Mouse (Mus musculus): ENCODE data around the gene Specc1l. TPM values are rescaled to one million over a fixed set of nuclear protein-coding genes. Genes with fewer than 3 reads are reported as not detected.

The Specc1l gene
- polyA plus RNA-seq, 1 experiment, result 15.6 TPM

- H3K36me3 ChIP-seq (ENCODE audit: control insufficient read depth, insufficient read depth, low read length), result no peaks in the 10 kb centered on the region
- TF ChIP-seq CTCF (conservative IDR thresholded peaks at IDR 0.05; ENCODE audit: insufficient read depth, insufficient read length, low read depth, low read length) (no peak), POLR2A (IDR thresholded peaks at IDR 0.05; ENCODE audit: low read depth, low read length) (no peak)
- no peaks in the 10 kb centered on the region for H3K4me1 ChIP-seq (ENCODE audit: control insufficient read depth, insufficient read depth, low read length)
- DNase-seq, result no peak
- WGBS, result 93% methylated on average over 1 of the region's 1 CpGs
- no peak overlapping the region for H3K27ac ChIP-seq (ENCODE audit: insufficient read depth, low read depth, low read length)
- H3K27me3 ChIP-seq (replicated peaks; ENCODE audit: control insufficient read depth, insufficient read depth, low read length), result no peaks in the 10 kb centered on the region
- H3K4me3 ChIP-seq (ENCODE audit: insufficient read depth, low read depth, low read length), result no peak overlapping the region
Measured at GRCm38 (mm10) chr10:75197817-75198216, 14.1 kb upstream of the Specc1l start.

- TF ChIP-seq CTCF (conservative IDR thresholded peaks at IDR 0.05; ENCODE audit: insufficient read depth, insufficient read length, low read depth, low read length) (no peak), POLR2A (IDR thresholded peaks at IDR 0.05; ENCODE audit: low read depth, low read length) (no peak)
- Histone ChIP-seq H3K4me1 (ENCODE audit: control insufficient read depth, insufficient read depth, low read length) (no peaks in the 10 kb centered on the region), H3K36me3 (ENCODE audit: control insufficient read depth, insufficient read depth, low read length) (no peaks in the 10 kb centered on the region), H3K27me3 (replicated peaks; ENCODE audit: control insufficient read depth, insufficient read depth, low read length) (no peaks in the 10 kb centered on the region), H3K27ac (ENCODE audit: insufficient read depth, low read depth, low read length) (no peak overlapping the region), H3K4me3 (ENCODE audit: insufficient read depth, low read depth, low read length) (no peak overlapping the region)
- no peak for DNase-seq
- 76% methylated on average over 1 of the region's 1 CpGs for WGBS
Measured at GRCm38 (mm10) chr10:75200733-75201132, 11.1 kb upstream of the Specc1l start.

- 45% methylated on average over 4 of the region's 4 CpGs for WGBS
- Histone ChIP-seq H3K27ac (ENCODE audit: insufficient read depth, low read depth, low read length) (no peak overlapping the region), H3K36me3 (ENCODE audit: control insufficient read depth, insufficient read depth, low read length) (no peaks in the 10 kb centered on the region), H3K4me1 (ENCODE audit: control insufficient read depth, insufficient read depth, low read length) (no peaks in the 10 kb centered on the region), H3K27me3 (replicated peaks; ENCODE audit: control insufficient read depth, insufficient read depth, low read length) (no peaks in the 10 kb centered on the region), H3K4me3 (ENCODE audit: insufficient read depth, low read depth, low read length) (no peak overlapping the region)
- DNase-seq, result no peak
- TF ChIP-seq POLR2A (IDR thresholded peaks at IDR 0.05; ENCODE audit: low read depth, low read length), result no peak
- no peak for TF ChIP-seq CTCF (conservative IDR thresholded peaks at IDR 0.05; ENCODE audit: insufficient read depth, insufficient read length, low read depth, low read length)
Measured at GRCm38 (mm10) chr10:75206192-75206591, 5.7 kb upstream of the Specc1l start.

GRCm38 (mm10) chr10:75210841-75211240 is 1.0 kb upstream of the Specc1l start:
- Histone ChIP-seq H3K27me3 (replicated peaks; ENCODE audit: control insufficient read depth, insufficient read depth, low read length) (no peaks in the 10 kb centered on the region), H3K4me3 (ENCODE audit: insufficient read depth, low read depth, low read length) (no peak overlapping the region), H3K4me1 (ENCODE audit: control insufficient read depth, insufficient read depth, low read length) (peaks cover 3% of the 10 kb centered on the region; the same call in 1 of the 2 replicates), H3K36me3 (ENCODE audit: control insufficient read depth, insufficient read depth, low read length) (no peaks in the 10 kb centered on the region), H3K27ac (ENCODE audit: insufficient read depth, low read depth, low read length) (no peak overlapping the region)
- TF ChIP-seq POLR2A (IDR thresholded peaks at IDR 0.05; ENCODE audit: low read depth, low read length) (no peak), CTCF (conservative IDR thresholded peaks at IDR 0.05; ENCODE audit: insufficient read depth, insufficient read length, low read depth, low read length) (no peak)
- no peak for DNase-seq
- WGBS, result 90% methylated on average over 3 of the region's 3 CpGs

GRCm38 (mm10) chr10:75212981-75213380 is 1.1 kb downstream of the Specc1l start:
- Histone ChIP-seq H3K4me1 (ENCODE audit: control insufficient read depth, insufficient read depth, low read length) (peaks cover 3% of the 10 kb centered on the region; the same call in 1 of the 2 replicates), H3K27me3 (replicated peaks; ENCODE audit: control insufficient read depth, insufficient read depth, low read length) (no peaks in the 10 kb centered on the region), H3K36me3 (ENCODE audit: control insufficient read depth, insufficient read depth, low read length) (no peaks in the 10 kb centered on the region), H3K4me3 (ENCODE audit: insufficient read depth, low read depth, low read length) (no peak overlapping the region), H3K27ac (ENCODE audit: insufficient read depth, low read depth, low read length) (no peak overlapping the region)
- peak; percentile 45 for DNase-seq
- 29% methylated on average over 7 of the region's 7 CpGs for WGBS
- TF ChIP-seq POLR2A (IDR thresholded peaks at IDR 0.05; ENCODE audit: low read depth, low read length) (no peak), CTCF (conservative IDR thresholded peaks at IDR 0.05; ENCODE audit: insufficient read depth, insufficient read length, low read depth, low read length) (no peak)

- TF ChIP-seq POLR2A (IDR thresholded peaks at IDR 0.05; ENCODE audit: low read depth, low read length) (no peak), CTCF (conservative IDR thresholded peaks at IDR 0.05; ENCODE audit: insufficient read depth, insufficient read length, low read depth, low read length) (no peak)
- H3K4me1 ChIP-seq (ENCODE audit: control insufficient read depth, insufficient read depth, low read length), result peaks cover 6% of the 10 kb centered on the region; the same call in 1 of the 2 replicates
- no peak overlapping the region for H3K4me3 ChIP-seq (ENCODE audit: insufficient read depth, low read depth, low read length)
- no peak overlapping the region for H3K27ac ChIP-seq (ENCODE audit: insufficient read depth, low read depth, low read length)
- no peaks in the 10 kb centered on the region for H3K36me3 ChIP-seq (ENCODE audit: control insufficient read depth, insufficient read depth, low read length)
- DNase-seq, result no peak
- 78% methylated on average over 3 of the region's 3 CpGs for WGBS
- H3K27me3 ChIP-seq (replicated peaks; ENCODE audit: control insufficient read depth, insufficient read depth, low read length), result no peaks in the 10 kb centered on the region
Measured at GRCm38 (mm10) chr10:75220722-75221121, 8.8 kb downstream of the Specc1l start.

GRCm38 (mm10) chr10:75221936-75222610 is 10.2 kb downstream of the Specc1l start:
- H3K27ac ChIP-seq (ENCODE audit: insufficient read depth, low read depth, low read length), result no peak overlapping the region
- WGBS, result 64% methylated on average over 4 of the region's 4 CpGs

More at GRCm38 (mm10) chr10:75221936-75222610, 10.2 kb downstream of the Specc1l start:
- Histone ChIP-seq H3K36me3 (ENCODE audit: control insufficient read depth, insufficient read depth, low read length) (no peaks in the 10 kb centered on the region), H3K27me3 (replicated peaks; ENCODE audit: control insufficient read depth, insufficient read depth, low read length) (no peaks in the 10 kb centered on the region), H3K4me1 (ENCODE audit: control insufficient read depth, insufficient read depth, low read length) (peaks cover 6% of the 10 kb centered on the region; the same call in 1 of the 2 replicates), H3K4me3 (ENCODE audit: insufficient read depth, low read depth, low read length) (no peak overlapping the region)
- DNase-seq, result no peak
- no peak for TF ChIP-seq CTCF (conservative IDR thresholded peaks at IDR 0.05; ENCODE audit: insufficient read depth, insufficient read length, low read depth, low read length)
- no peak for TF ChIP-seq POLR2A (IDR thresholded peaks at IDR 0.05; ENCODE audit: low read depth, low read length)
